Mouse (Mus musculus): ENCODE results near the gene Acsl3.

Acsl3 gene

DNA sequence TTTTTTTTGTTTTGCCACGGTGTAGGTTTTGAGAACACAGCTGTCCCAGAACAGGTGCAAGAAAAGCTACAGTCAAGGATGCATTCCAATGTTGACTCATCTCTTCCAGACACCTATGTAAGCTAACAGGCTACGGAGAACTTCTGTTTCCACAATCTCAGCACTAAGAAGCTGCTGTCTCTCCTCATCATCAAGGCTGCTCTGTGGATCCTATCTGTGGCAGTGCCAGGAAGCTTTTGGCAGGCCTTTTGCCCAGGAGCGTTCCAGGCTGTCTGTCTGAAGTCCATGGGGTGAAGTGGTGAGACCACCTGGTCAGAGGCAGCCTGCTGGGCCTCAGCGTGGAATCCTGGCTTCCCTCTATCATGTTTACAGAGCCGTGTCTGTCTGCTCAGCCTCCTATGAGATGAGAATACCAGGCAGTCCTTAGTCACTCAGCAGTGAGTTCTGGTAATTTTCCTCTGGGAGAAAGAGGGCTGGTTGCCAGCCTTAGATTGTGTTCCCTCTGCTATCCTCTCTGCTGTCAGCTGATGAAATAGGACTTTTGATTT lies 87.7 kb downstream of the Acsl3 start:
- no peak for DNase-seq
